Mouse (Mus musculus) neural tube, embryonic 11.5 days (tissue): ENCODE results near the gene Cks1b. TPM values are rescaled to one million over a fixed set of nuclear protein-coding genes. Genes with fewer than 3 reads are reported as not detected.

Experiments used
- ATAC-seq: fragments of 200-750 bp; cut with Nextera tagmentation; 2 replicates; pipeline ENCODE4 v1.8.0; 2017; ENCODE audit warnings: moderate number of reproducible peaks, mild to moderate bottlenecking, moderate TSS enrichment, moderate library complexity; ENCODE audit not compliant: insufficient read depth, low FRiP score, low TSS enrichment
- DNase-seq: peaks from one replicate; pipeline ENCODE4 v3.0.0-alpha.2; 2015; ENCODE audit warnings: low spot score
- H3K27ac ChIP-seq: fragments of 300-500 bp; sonication (generic); 2 replicates; pipeline ENCODE4 v1.5.1; 2014; ENCODE audit warnings: low read depth, mild to moderate bottlenecking, low read length
- H3K27me3 ChIP-seq: fragments of 300-500 bp; sonication (generic); 2 replicates; pipeline ENCODE4 v1.6.1; 2014; ENCODE audit warnings: mild to moderate bottlenecking, low read length, mixed read lengths; ENCODE audit not compliant: control insufficient read depth, insufficient read depth
- H3K36me3 ChIP-seq: fragments of 300-500 bp; sonication (generic); 2 replicates; pipeline ENCODE4 v1.6.1; 2014; ENCODE audit warnings: mild to moderate bottlenecking, low read length, moderate library complexity, mixed read lengths; ENCODE audit not compliant: control insufficient read depth, insufficient read depth
- H3K4me1 ChIP-seq: fragments of 300-500 bp; sonication (generic); 2 replicates; pipeline ENCODE4 v1.6.1; 2014; ENCODE audit warnings: low read length, mixed read lengths; ENCODE audit not compliant: control insufficient read depth, insufficient read depth
- H3K4me2 ChIP-seq: fragments of 300-500 bp; sonication (generic); 2 replicates; pipeline ENCODE4 v1.6.1; 2014; ENCODE audit warnings: low read depth, mild to moderate bottlenecking, moderate library complexity
- H3K4me3 ChIP-seq: fragments of 300-500 bp; sonication (generic); 2 replicates; pipeline ENCODE4 v1.5.1; 2014; ENCODE audit warnings: low read depth, low read length
- H3K9ac ChIP-seq: fragments of 300-500 bp; sonication (generic); 2 replicates; pipeline ENCODE4 v1.6.1; 2014; ENCODE audit warnings: mild to moderate bottlenecking, low read length
- H3K9me3 ChIP-seq: fragments of 300-500 bp; sonication (generic); 2 replicates; pipeline ENCODE4 v1.6.1; 2016; ENCODE audit warnings: low read length; ENCODE audit not compliant: control insufficient read depth
- WGBS: fragments of 180-500 bp; shearing (Covaris S2); extraction: QIAGEN DNeasy Blood & Tissue Kit; methylation state at CpG from one replicate; pipeline ENCODE4 v1.1.7; 2014; 5-methylcytosine and 5-hydroxymethylcytosine counted together
- polyA plus RNA-seq: library from polyadenylated mRNA; unstranded; fragments of >200 nt; fragmentation: Nextera tagmentation; extraction: Ambion mirVana; gene quantifications from 2 replicates; pipeline ENCODE4 v1.2.1, GENCODE M21; 2014

The Cks1b gene
- polyA plus RNA-seq, 1 experiment from 2014 or later, result 432 TPM

- no peaks in the 10 kb centered on the region for H3K27me3 ChIP-seq
- DNase-seq (no peak), ATAC-seq (no peak)
- H3K4me2 ChIP-seq, result no peak overlapping the region
- 74% methylated on average over 9 of the region's 12 CpGs for WGBS
- H3K27ac ChIP-seq, result no peak overlapping the region
- no peaks in the 10 kb centered on the region for H3K4me1 ChIP-seq
- no peak overlapping the region for H3K4me3 ChIP-seq
- H3K36me3 ChIP-seq, result no peaks in the 10 kb centered on the region
- no peaks in the 10 kb centered on the region for H3K9me3 ChIP-seq
- H3K9ac ChIP-seq, result no peak overlapping the region
These were observed 33.7 kb downstream of the Cks1b start for GRCm38 (mm10) chr3:89384331-89385076.

DNA sequence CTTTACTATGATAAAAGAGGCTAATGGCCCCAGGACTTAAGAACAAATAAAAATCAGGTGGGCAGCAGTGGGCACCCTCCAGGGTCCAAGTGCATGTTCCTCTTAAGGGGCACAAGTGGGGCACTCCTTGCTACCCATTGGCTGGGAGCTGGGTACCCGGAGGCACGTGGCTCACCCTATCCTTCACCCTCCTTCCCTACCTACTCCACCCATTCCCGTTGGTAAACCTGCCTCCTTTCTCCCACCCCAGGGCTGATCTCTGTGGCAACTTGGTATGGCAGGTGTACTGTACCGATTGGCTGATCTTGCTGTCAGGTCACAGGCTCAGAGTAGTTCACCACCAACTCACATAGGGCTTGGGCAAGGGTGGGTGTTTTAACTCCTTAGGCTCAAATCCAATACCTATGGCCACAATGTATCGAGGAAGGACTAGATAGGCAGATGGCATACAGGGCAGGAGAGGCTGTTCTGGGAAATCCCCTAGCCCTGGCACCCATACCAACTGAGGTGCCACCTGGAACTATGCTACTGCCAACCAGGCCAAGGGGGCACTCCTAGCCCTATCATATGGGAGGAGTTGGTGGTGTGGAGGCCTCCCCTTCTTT is 34.4 kb downstream of the Cks1b start:
- Histone ChIP-seq H3K27me3 (no peaks in the 10 kb centered on the region), H3K36me3 (no peaks in the 10 kb centered on the region), H3K27ac (no peak overlapping the region), H3K9me3 (no peaks in the 10 kb centered on the region), H3K9ac (no peak overlapping the region), H3K4me3 (no peak overlapping the region), H3K4me1 (no peaks in the 10 kb centered on the region), H3K4me2 (no peak overlapping the region)
- ATAC-seq, result no peak
- no peak for DNase-seq
- 83% methylated on average over 5 of the region's 5 CpGs for WGBS

GRCm38 (mm10) chr3:89382950-89383349 is 35.2 kb downstream of the Cks1b start:
- H3K36me3 ChIP-seq, result no peaks in the 10 kb centered on the region
- no peaks in the 10 kb centered on the region for H3K27me3 ChIP-seq
- DNase-seq (no peak), ATAC-seq (no peak)
- H3K9me3 ChIP-seq, result no peaks in the 10 kb centered on the region
- H3K9ac ChIP-seq, result no peak overlapping the region
- no peaks in the 10 kb centered on the region for H3K4me1 ChIP-seq
- no peak overlapping the region for H3K4me2 ChIP-seq
- no peak overlapping the region for H3K27ac ChIP-seq
- 86% methylated on average over 5 of the region's 5 CpGs for WGBS
- no peak overlapping the region for H3K4me3 ChIP-seq

DNA sequence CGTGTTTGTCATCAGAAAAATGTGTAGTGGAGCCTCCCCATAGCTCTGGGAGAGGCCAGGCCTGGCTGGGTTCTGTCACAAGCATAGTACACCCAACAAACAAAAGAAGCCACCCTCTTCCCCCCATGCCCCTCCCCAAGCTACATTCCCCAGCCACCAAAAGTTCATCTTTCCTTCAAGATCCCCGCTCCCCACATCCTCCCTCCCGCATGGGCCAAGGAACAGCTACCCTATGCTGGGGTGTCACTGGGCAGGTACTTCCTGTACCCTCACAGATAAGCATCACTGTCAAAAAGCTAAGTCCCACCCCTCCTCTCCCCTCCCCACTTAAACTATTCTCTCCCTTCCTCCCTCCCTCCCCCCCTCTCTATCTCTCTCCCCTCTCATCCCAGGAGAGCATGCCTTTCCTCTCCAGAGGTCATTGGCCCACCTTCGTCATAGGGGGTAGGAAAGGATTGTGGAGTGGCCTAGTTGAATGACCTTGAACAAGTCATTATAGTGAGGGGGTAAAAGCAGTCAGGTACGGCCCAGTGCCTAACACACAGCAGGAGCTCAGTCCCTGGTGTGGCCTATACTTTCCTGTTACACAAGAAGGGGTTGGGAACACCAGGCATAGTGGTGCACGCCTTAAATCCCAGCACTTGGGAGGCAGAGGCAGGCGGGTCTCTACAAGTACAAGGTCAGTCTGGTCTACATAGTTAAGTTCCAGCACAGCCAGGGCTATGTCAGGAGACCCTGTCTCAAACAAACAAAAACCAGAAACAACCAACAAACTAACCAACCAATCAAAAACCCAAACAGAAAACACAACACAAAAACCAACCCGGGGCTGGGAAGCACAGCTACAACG is 35.9 kb downstream of the Cks1b start:
- Histone ChIP-seq H3K4me2 (no peak overlapping the region), H3K4me1 (no peaks in the 10 kb centered on the region), H3K27ac (no peak overlapping the region), H3K4me3 (no peak overlapping the region), H3K36me3 (no peaks in the 10 kb centered on the region), H3K9ac (no peak overlapping the region), H3K9me3 (no peaks in the 10 kb centered on the region), H3K27me3 (no peaks in the 10 kb centered on the region)
- DNase-seq (no peak), ATAC-seq (no peak)
- WGBS, result 86% methylated on average over 9 of the region's 9 CpGs

GRCm38 (mm10) chr3:89381233-89381632 is 37.0 kb downstream of the Cks1b start:
- no peak overlapping the region for H3K27ac ChIP-seq
- no peak overlapping the region for H3K4me3 ChIP-seq
- H3K36me3 ChIP-seq, result no peaks in the 10 kb centered on the region
- H3K9ac ChIP-seq, result no peak overlapping the region
- DNase-seq (no peak), ATAC-seq (no peak)
- 80% methylated on average over 11 of the region's 11 CpGs for WGBS
- H3K9me3 ChIP-seq, result no peaks in the 10 kb centered on the region
- H3K27me3 ChIP-seq, result no peaks in the 10 kb centered on the region
- no peaks in the 10 kb centered on the region for H3K4me1 ChIP-seq
- no peak overlapping the region for H3K4me2 ChIP-seq

DNA sequence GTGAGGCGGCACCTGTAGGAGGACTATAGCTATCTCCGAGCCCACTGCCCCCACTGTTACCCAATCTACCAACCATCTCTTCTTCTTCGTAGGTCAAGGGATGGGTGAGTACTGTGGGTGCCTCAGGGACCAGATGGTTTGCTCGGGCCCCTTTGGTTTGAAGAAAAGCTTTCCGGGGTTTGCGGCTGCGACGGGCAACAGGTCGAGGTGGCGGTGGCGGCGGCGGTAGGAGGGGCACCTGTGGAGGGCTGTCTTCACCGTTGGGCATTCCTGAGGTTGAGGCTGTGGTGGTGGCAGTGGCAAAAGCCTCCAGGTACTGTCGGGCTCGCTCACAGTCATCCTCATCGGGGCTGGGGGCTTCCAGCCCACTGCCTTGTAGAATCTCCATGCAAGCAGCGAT is 37.5 kb downstream of the Cks1b start:
- Histone ChIP-seq H3K4me1 (no peaks in the 10 kb centered on the region), H3K27me3 (no peaks in the 10 kb centered on the region), H3K4me3 (no peak overlapping the region), H3K9me3 (no peaks in the 10 kb centered on the region), H3K4me2 (no peak overlapping the region), H3K27ac (no peak overlapping the region), H3K9ac (no peak overlapping the region), H3K36me3 (no peaks in the 10 kb centered on the region)
- DNase-seq, result no peak
- no peak for ATAC-seq
- WGBS, result 93% methylated on average over 18 of the region's 18 CpGs

DNA sequence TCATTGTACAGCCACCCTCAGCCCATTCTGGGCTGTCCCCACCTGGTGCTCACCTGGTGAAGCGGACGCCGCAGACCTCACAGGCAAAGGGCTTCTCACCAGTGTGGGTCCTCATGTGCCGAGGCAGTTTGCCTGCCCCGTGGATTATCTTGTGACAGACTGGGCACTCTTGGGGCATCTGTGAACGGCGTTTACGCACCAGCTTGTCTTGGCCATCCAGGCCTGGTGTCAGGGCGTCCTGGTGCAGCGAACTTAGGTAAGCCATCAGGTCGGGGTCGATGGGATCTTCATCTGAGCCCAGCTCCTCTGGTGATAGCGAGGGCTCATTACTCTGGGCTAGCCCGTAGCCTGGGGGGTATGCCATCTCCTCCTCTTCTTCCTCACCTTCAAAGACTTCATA is 37.9 kb downstream of the Cks1b start:
- WGBS, result 94% methylated on average over 14 of the region's 14 CpGs
- DNase-seq, result no peak
- no peak overlapping the region for H3K27ac ChIP-seq

GRCm38 (mm10) chr3:89379388-89380131 is 38.6 kb downstream of the Cks1b start:
- Histone ChIP-seq H3K9me3 (no peaks in the 10 kb centered on the region), H3K36me3 (no peaks in the 10 kb centered on the region), H3K4me2 (no peak overlapping the region), H3K4me1 (no peaks in the 10 kb centered on the region), H3K27me3 (no peaks in the 10 kb centered on the region), H3K27ac (no peak overlapping the region), H3K9ac (no peak overlapping the region), H3K4me3 (no peak overlapping the region)
- DNase-seq (no peak), ATAC-seq (no peak)
- WGBS, result 87% methylated on average over 31 of the region's 31 CpGs

More for the DNA sequence above, 37.9 kb downstream of the Cks1b start:
- no peaks in the 10 kb centered on the region for H3K27me3 ChIP-seq
- H3K9me3 ChIP-seq, result no peaks in the 10 kb centered on the region
- no peak overlapping the region for H3K4me2 ChIP-seq
- no peaks in the 10 kb centered on the region for H3K4me1 ChIP-seq
- H3K36me3 ChIP-seq, result no peaks in the 10 kb centered on the region
- H3K9ac ChIP-seq, result no peak overlapping the region
- no peak overlapping the region for H3K4me3 ChIP-seq
- ATAC-seq, result no peak
